Mouse (Mus musculus): ENCODE data around the gene Atp6v1e2. TPM values are rescaled to one million over a fixed set of nuclear protein-coding genes. Genes with fewer than 3 reads are reported as not detected.
A peak's percentile ranks its signal among the peaks of the same experiment; 100 is the strongest.

Atp6v1e2 gene
- polyA plus RNA-seq, 1 experiment from 2014 or later = not detected

GRCm38 (mm10) chr17:86967536-86968525 is 20.1 kb upstream of the Atp6v1e2 start:
- no peak overlapping the region for H3K4me3 ChIP-seq (ENCODE audit: low read depth, low read length)
- H3K9me3 ChIP-seq (ENCODE audit: control insufficient read depth, low read length) = no peaks in the 10 kb centered on the region
- peaks cover 10% of the 10 kb centered on the region for H3K4me1 ChIP-seq (replicated peaks; ENCODE audit: control insufficient read depth, insufficient read depth, low read length)
- H3K4me2 ChIP-seq (ENCODE audit: low read length) = no peak overlapping the region
- H3K36me3 ChIP-seq (ENCODE audit: control insufficient read depth, insufficient read depth, low read length) = peaks cover 30% of the 10 kb centered on the region
- ATAC-seq (replicated peaks; ENCODE audit: low FRiP score, low TSS enrichment, low read depth) (no peak), DNase-seq (ENCODE audit: low spot score) (no peak)
- H3K27ac ChIP-seq (ENCODE audit: low read depth) = no peak overlapping the region
- H3K9ac ChIP-seq (ENCODE audit: low read length) = no peak overlapping the region
- WGBS = 80% methylated on average over 10 of the region's 10 CpGs
- H3K27me3 ChIP-seq (replicated peaks; ENCODE audit: control insufficient read depth, insufficient read depth, low read length) = no peaks in the 10 kb centered on the region

- DNase-seq (ENCODE audit: low spot score) (no peak), ATAC-seq (replicated peaks; ENCODE audit: low FRiP score, low TSS enrichment, low read depth) (no peak)
- 94% methylated on average over 12 of the region's 12 CpGs for WGBS
- Histone ChIP-seq H3K9me3 (ENCODE audit: control insufficient read depth, low read length) (no peaks in the 10 kb centered on the region), H3K27ac (ENCODE audit: low read depth) (no peak overlapping the region), H3K36me3 (ENCODE audit: control insufficient read depth, insufficient read depth, low read length) (peaks cover 23% of the 10 kb centered on the region), H3K4me2 (ENCODE audit: low read length) (no peak overlapping the region), H3K27me3 (replicated peaks; ENCODE audit: control insufficient read depth, insufficient read depth, low read length) (no peaks in the 10 kb centered on the region), H3K4me1 (replicated peaks; ENCODE audit: control insufficient read depth, insufficient read depth, low read length) (peaks cover 10% of the 10 kb centered on the region), H3K9ac (ENCODE audit: low read length) (no peak overlapping the region), H3K4me3 (ENCODE audit: low read depth, low read length) (no peak overlapping the region)
These were observed 19.4 kb upstream of the Atp6v1e2 start for GRCm38 (mm10) chr17:86967048-86967447.

- WGBS = 82% methylated on average over 10 of the region's 10 CpGs
- ATAC-seq (replicated peaks; ENCODE audit: low FRiP score, low TSS enrichment, low read depth) (no peak), DNase-seq (ENCODE audit: low spot score) (no peak)
- H3K36me3 ChIP-seq (ENCODE audit: control insufficient read depth, insufficient read depth, low read length) = peaks cover 20% of the 10 kb centered on the region
- H3K4me1 ChIP-seq (replicated peaks; ENCODE audit: control insufficient read depth, insufficient read depth, low read length) = peaks cover 16% of the 10 kb centered on the region
- H3K27ac ChIP-seq (ENCODE audit: low read depth) = no peak overlapping the region
- H3K4me3 ChIP-seq (ENCODE audit: low read depth, low read length) = no peak overlapping the region
- no peak overlapping the region for H3K9ac ChIP-seq (ENCODE audit: low read length)
- no peaks in the 10 kb centered on the region for H3K27me3 ChIP-seq (replicated peaks; ENCODE audit: control insufficient read depth, insufficient read depth, low read length)
- no peak overlapping the region for H3K4me2 ChIP-seq (ENCODE audit: low read length)
- no peaks in the 10 kb centered on the region for H3K9me3 ChIP-seq (ENCODE audit: control insufficient read depth, low read length)
These were observed 18.3 kb upstream of the Atp6v1e2 start for GRCm38 (mm10) chr17:86966040-86966439.

- Histone ChIP-seq H3K4me3 (ENCODE audit: low read depth, low read length) (peak overlapping the region; percentile 68; the same call in 1 of the 2 replicates), H3K4me2 (ENCODE audit: low read length) (peak overlapping the region; percentile 90), H3K27ac (ENCODE audit: low read depth) (peak overlapping the region; percentile 70), H3K4me1 (replicated peaks; ENCODE audit: control insufficient read depth, insufficient read depth, low read length) (peaks cover 17% of the 10 kb centered on the region), H3K9ac (ENCODE audit: low read length) (peak overlapping the region; percentile 17; the same call in 1 of the 2 replicates), H3K9me3 (ENCODE audit: control insufficient read depth, low read length) (no peaks in the 10 kb centered on the region), H3K36me3 (ENCODE audit: control insufficient read depth, insufficient read depth, low read length) (peaks cover 11% of the 10 kb centered on the region; the same call in 1 of the 2 replicates), H3K27me3 (replicated peaks; ENCODE audit: control insufficient read depth, insufficient read depth, low read length) (no peaks in the 10 kb centered on the region)
- WGBS = 75% methylated on average over 8 of the region's 8 CpGs
- DNase-seq (ENCODE audit: low spot score) = no peak
- ATAC-seq (replicated peaks; ENCODE audit: low FRiP score, low TSS enrichment, low read depth) = no peak
These were observed 17.4 kb upstream of the Atp6v1e2 start for GRCm38 (mm10) chr17:86965121-86965520.

- no peaks in the 10 kb centered on the region for H3K9me3 ChIP-seq (ENCODE audit: control insufficient read depth, low read length)
- ATAC-seq (replicated peaks; ENCODE audit: low FRiP score, low TSS enrichment, low read depth) = peak; percentile 44; the same call in 1 of the 2 replicates
- WGBS = 0% methylated on average over 10 of the region's 10 CpGs
- peaks cover 5% of the 10 kb centered on the region; the same call in 1 of the 2 replicates for H3K36me3 ChIP-seq (ENCODE audit: control insufficient read depth, insufficient read depth, low read length)
- peak overlapping the region; percentile 88 for H3K27ac ChIP-seq (ENCODE audit: low read depth)
- peak overlapping the region; percentile 83 for H3K9ac ChIP-seq (ENCODE audit: low read length)
- H3K27me3 ChIP-seq (replicated peaks; ENCODE audit: control insufficient read depth, insufficient read depth, low read length) = no peaks in the 10 kb centered on the region
- H3K4me3 ChIP-seq (ENCODE audit: low read depth, low read length) = peak overlapping the region; percentile 68
- peak; percentile 79 for DNase-seq (ENCODE audit: low spot score)
- H3K4me2 ChIP-seq (ENCODE audit: low read length) = peak overlapping the region; percentile 90
- H3K4me1 ChIP-seq (replicated peaks; ENCODE audit: control insufficient read depth, insufficient read depth, low read length) = peaks cover 17% of the 10 kb centered on the region
These were observed 16.8 kb upstream of the Atp6v1e2 start for GRCm38 (mm10) chr17:86964502-86964901.

- 1% methylated on average over 6 of the region's 6 CpGs for WGBS
These were observed 16.3 kb upstream of the Atp6v1e2 start for GRCm38 (mm10) chr17:86964041-86964440.

GRCm38 (mm10) chr17:86963586-86963902 is 15.8 kb upstream of the Atp6v1e2 start:
- WGBS = under 1% methylated on average over 22 of the region's 26 CpGs
- H3K9ac ChIP-seq (ENCODE audit: low read length) = peak overlapping the region; percentile 83
- H3K27me3 ChIP-seq (replicated peaks; ENCODE audit: control insufficient read depth, insufficient read depth, low read length) = no peaks in the 10 kb centered on the region
- H3K27ac ChIP-seq (ENCODE audit: low read depth) = peak overlapping the region; percentile 88
- ATAC-seq (replicated peaks; ENCODE audit: low FRiP score, low TSS enrichment, low read depth) (peak; percentile 46), DNase-seq (ENCODE audit: low spot score) (peak; percentile 84)
- no peaks in the 10 kb centered on the region for H3K9me3 ChIP-seq (ENCODE audit: control insufficient read depth, low read length)
- H3K4me1 ChIP-seq (replicated peaks; ENCODE audit: control insufficient read depth, insufficient read depth, low read length) = peaks cover 17% of the 10 kb centered on the region
- H3K36me3 ChIP-seq (ENCODE audit: control insufficient read depth, insufficient read depth, low read length) = peaks cover 2% of the 10 kb centered on the region; the same call in 1 of the 2 replicates
- H3K4me2 ChIP-seq (ENCODE audit: low read length) = peak overlapping the region; percentile 90
- peak overlapping the region; percentile 68 for H3K4me3 ChIP-seq (ENCODE audit: low read depth, low read length)

More at GRCm38 (mm10) chr17:86964041-86964440, 16.3 kb upstream of the Atp6v1e2 start:
- Histone ChIP-seq H3K9me3 (ENCODE audit: control insufficient read depth, low read length) (no peaks in the 10 kb centered on the region), H3K27ac (ENCODE audit: low read depth) (peak overlapping the region; percentile 88), H3K4me2 (ENCODE audit: low read length) (peak overlapping the region; percentile 90), H3K4me1 (replicated peaks; ENCODE audit: control insufficient read depth, insufficient read depth, low read length) (peaks cover 17% of the 10 kb centered on the region), H3K4me3 (ENCODE audit: low read depth, low read length) (peak overlapping the region; percentile 68), H3K36me3 (ENCODE audit: control insufficient read depth, insufficient read depth, low read length) (peaks cover 5% of the 10 kb centered on the region; the same call in 1 of the 2 replicates), H3K27me3 (replicated peaks; ENCODE audit: control insufficient read depth, insufficient read depth, low read length) (no peaks in the 10 kb centered on the region), H3K9ac (ENCODE audit: low read length) (peak overlapping the region; percentile 83)
- DNase-seq (ENCODE audit: low spot score) (peak; percentile 73), ATAC-seq (replicated peaks; ENCODE audit: low FRiP score, low TSS enrichment, low read depth) (no peak)

- no peaks in the 10 kb centered on the region for H3K36me3 ChIP-seq (ENCODE audit: control insufficient read depth, insufficient read depth, low read length)
- no peaks in the 10 kb centered on the region for H3K27me3 ChIP-seq (replicated peaks; ENCODE audit: control insufficient read depth, insufficient read depth, low read length)
- H3K9me3 ChIP-seq (ENCODE audit: control insufficient read depth, low read length) = no peaks in the 10 kb centered on the region
- WGBS = under 1% methylated on average over 73 of the region's 86 CpGs
- peak within 1 kb of the TSS; percentile 68 for H3K4me3 ChIP-seq (ENCODE audit: low read depth, low read length)
- H3K9ac ChIP-seq (ENCODE audit: low read length) = peak within 1 kb of the TSS; percentile 83
- peak within 1 kb of the TSS; percentile 90 for H3K4me2 ChIP-seq (ENCODE audit: low read length)
- H3K4me1 ChIP-seq (replicated peaks; ENCODE audit: control insufficient read depth, insufficient read depth, low read length) = peaks cover 17% of the 10 kb centered on the region
- peak; percentile 91 for DNase-seq (ENCODE audit: low spot score)
- peak within 1 kb of the TSS; percentile 88 for H3K27ac ChIP-seq (ENCODE audit: low read depth)
- ATAC-seq (replicated peaks; ENCODE audit: low FRiP score, low TSS enrichment, low read depth) = peak; percentile 92
These were observed 15.3 kb upstream of the Atp6v1e2 start, which contains the start of gene Rhoq for GRCm38 (mm10) chr17:86962894-86963585. Rhoq (plus strand) TSS chr17:86963082.

All from intestine, embryonic 14.5 days (tissue).